Mouse (Mus musculus): ENCODE results near the gene Plk3. TPM values are rescaled to one million over a fixed set of nuclear protein-coding genes. Genes with fewer than 3 reads are reported as not detected.
A peak's percentile ranks its signal among the peaks of the same experiment; 100 is the strongest.

The Plk3 gene
- polyA plus RNA-seq, 1 experiment from 2014 or later, result 3.6 TPM

- Histone ChIP-seq H3K4me1 (replicated peaks) (no peaks in the 10 kb centered on the region), H3K9ac (no peak overlapping the region), H3K27me3 (replicated peaks) (no peaks in the 10 kb centered on the region), H3K9me3 (no peaks in the 10 kb centered on the region), H3K27ac (no peak overlapping the region), H3K4me2 (replicated peaks) (no peak overlapping the region), H3K4me3 (replicated peaks) (no peak overlapping the region), H3K36me3 (no peaks in the 10 kb centered on the region)
- WGBS, result 91% methylated on average over 25 of the region's 25 CpGs
- ATAC-seq, result no peak
Observed at GRCm38 (mm10) chr4:117109330-117109729, 24.4 kb downstream of the Plk3 start.

- Histone ChIP-seq H3K9ac (no peak overlapping the region), H3K9me3 (no peaks in the 10 kb centered on the region), H3K27me3 (replicated peaks) (no peaks in the 10 kb centered on the region), H3K4me1 (replicated peaks) (no peaks in the 10 kb centered on the region), H3K4me3 (replicated peaks) (no peak overlapping the region), H3K27ac (no peak overlapping the region), H3K4me2 (replicated peaks) (no peak overlapping the region), H3K36me3 (no peaks in the 10 kb centered on the region)
- WGBS, result 90% methylated on average over 6 of the region's 6 CpGs
- ATAC-seq, result no peak
Observed at GRCm38 (mm10) chr4:117108524-117108849, 25.3 kb downstream of the Plk3 start.

- H3K9me3 ChIP-seq, result no peaks in the 10 kb centered on the region
- H3K27ac ChIP-seq, result no peak overlapping the region
- ATAC-seq, result no peak
- no peak overlapping the region for H3K4me2 ChIP-seq (replicated peaks)
- no peak overlapping the region for H3K9ac ChIP-seq
- no peaks in the 10 kb centered on the region for H3K4me1 ChIP-seq (replicated peaks)
- no peaks in the 10 kb centered on the region for H3K36me3 ChIP-seq
- 89% methylated on average over 18 of the region's 18 CpGs for WGBS
- H3K4me3 ChIP-seq (replicated peaks), result no peak overlapping the region
- no peaks in the 10 kb centered on the region for H3K27me3 ChIP-seq (replicated peaks)
Observed at GRCm38 (mm10) chr4:117107813-117108523, 25.8 kb downstream of the Plk3 start.

GRCm38 (mm10) chr4:117105127-117105526 lies 28.6 kb downstream of the Plk3 start:
- no peaks in the 10 kb centered on the region for H3K4me1 ChIP-seq (replicated peaks)
- WGBS, result 74% methylated on average over 10 of the region's 10 CpGs

GRCm38 (mm10) chr4:117104672-117105071 lies 29.1 kb downstream of the Plk3 start:
- no peak for ATAC-seq
- no peak overlapping the region for H3K27ac ChIP-seq
- H3K9ac ChIP-seq, result no peak overlapping the region
- H3K4me3 ChIP-seq (replicated peaks), result no peak overlapping the region
- H3K36me3 ChIP-seq, result no peaks in the 10 kb centered on the region
- 77% methylated on average over 10 of the region's 10 CpGs for WGBS
- H3K4me2 ChIP-seq (replicated peaks), result no peak overlapping the region
- no peaks in the 10 kb centered on the region for H3K9me3 ChIP-seq
- H3K27me3 ChIP-seq (replicated peaks), result no peaks in the 10 kb centered on the region
- H3K4me1 ChIP-seq (replicated peaks), result no peaks in the 10 kb centered on the region

More at GRCm38 (mm10) chr4:117105127-117105526, 28.6 kb downstream of the Plk3 start:
- H3K4me3 ChIP-seq (replicated peaks), result no peak overlapping the region
- ATAC-seq, result no peak
- H3K36me3 ChIP-seq, result no peaks in the 10 kb centered on the region
- H3K27me3 ChIP-seq (replicated peaks), result no peaks in the 10 kb centered on the region
- no peak overlapping the region for H3K4me2 ChIP-seq (replicated peaks)
- H3K9ac ChIP-seq, result no peak overlapping the region
- H3K9me3 ChIP-seq, result no peaks in the 10 kb centered on the region
- no peak overlapping the region for H3K27ac ChIP-seq

GRCm38 (mm10) chr4:117101218-117101617 lies 32.5 kb downstream of the Plk3 start:
- Histone ChIP-seq H3K9ac (no peak overlapping the region), H3K9me3 (no peaks in the 10 kb centered on the region), H3K27ac (no peak overlapping the region), H3K36me3 (no peaks in the 10 kb centered on the region), H3K27me3 (replicated peaks) (no peaks in the 10 kb centered on the region), H3K4me1 (replicated peaks) (0 out of 2 replicates have a peak, but pooled peaks cover 4% of the 10 kb centered on the region), H3K4me2 (replicated peaks) (no peak overlapping the region), H3K4me3 (replicated peaks) (no peak overlapping the region)
- no peak for ATAC-seq
- 48% methylated on average over 7 of the region's 7 CpGs for WGBS

GRCm38 (mm10) chr4:117100036-117100435 lies 33.7 kb downstream of the Plk3 start:
- Histone ChIP-seq H3K4me1 (replicated peaks) (0 out of 2 replicates have a peak, but pooled peaks cover 7% of the 10 kb centered on the region), H3K36me3 (no peaks in the 10 kb centered on the region), H3K4me3 (replicated peaks) (no peak overlapping the region), H3K4me2 (replicated peaks) (no peak overlapping the region), H3K27me3 (replicated peaks) (no peaks in the 10 kb centered on the region; the same call in 1 of the 2 replicates), H3K9ac (no peak overlapping the region), H3K9me3 (no peaks in the 10 kb centered on the region), H3K27ac (no peak overlapping the region)
- 80% methylated on average over 4 of the region's 4 CpGs for WGBS
- ATAC-seq, result no peak

- Histone ChIP-seq H3K36me3 (no peaks in the 10 kb centered on the region), H3K4me1 (replicated peaks) (0 out of 2 replicates have a peak, but pooled peaks cover 7% of the 10 kb centered on the region), H3K9me3 (no peaks in the 10 kb centered on the region), H3K27me3 (replicated peaks) (no peaks in the 10 kb centered on the region; the same call in 1 of the 2 replicates), H3K4me2 (replicated peaks) (peak overlapping the region; percentile 84), H3K4me3 (replicated peaks) (no peak overlapping the region), H3K27ac (peak overlapping the region; percentile 69; the same call in 1 of the 2 replicates), H3K9ac (no peak overlapping the region)
- no peak for ATAC-seq
- 52% methylated on average over 2 of the region's 2 CpGs for WGBS
Observed at GRCm38 (mm10) chr4:117098764-117099036, 35.1 kb downstream of the Plk3 start.

GRCm38 (mm10) chr4:117097969-117098763 lies 35.6 kb downstream of the Plk3 start:
- Histone ChIP-seq H3K9ac (0 out of 2 replicates have a peak overlapping the region, but pooled peaks have one; percentile 1), H3K27me3 (replicated peaks) (no peaks in the 10 kb centered on the region; the same call in 1 of the 2 replicates), H3K36me3 (no peaks in the 10 kb centered on the region), H3K4me2 (replicated peaks) (peak overlapping the region; percentile 84), H3K4me3 (replicated peaks) (no peak overlapping the region), H3K9me3 (no peaks in the 10 kb centered on the region), H3K4me1 (replicated peaks) (0 out of 2 replicates have a peak, but pooled peaks cover 7% of the 10 kb centered on the region), H3K27ac (peak overlapping the region; percentile 69)
- WGBS, result 39% methylated on average over 8 of the region's 8 CpGs
- ATAC-seq, result peak; percentile 64

- no peaks in the 10 kb centered on the region; the same call in 1 of the 2 replicates for H3K27me3 ChIP-seq (replicated peaks)
- peak overlapping the region; percentile 55 for H3K9ac ChIP-seq
- 15% methylated on average over 5 of the region's 5 CpGs for WGBS
- no peak for ATAC-seq
- H3K36me3 ChIP-seq, result no peaks in the 10 kb centered on the region
- H3K4me1 ChIP-seq (replicated peaks), result 0 out of 2 replicates have a peak, but pooled peaks cover 7% of the 10 kb centered on the region
- peak overlapping the region; percentile 84 for H3K4me2 ChIP-seq (replicated peaks)
- peak overlapping the region; percentile 67 for H3K27ac ChIP-seq
- no peaks in the 10 kb centered on the region for H3K9me3 ChIP-seq
- H3K4me3 ChIP-seq (replicated peaks), result peak overlapping the region; percentile 51
Observed at GRCm38 (mm10) chr4:117096666-117097065, 37.1 kb downstream of the Plk3 start.

GRCm38 (mm10) chr4:117095551-117096452 lies 38.0 kb downstream of the Plk3 start, which contains the start of gene Ptch2:
Ptch2 (plus strand) TSS chr4:117096075.
- WGBS, result 2% methylated on average over 50 of the region's 50 CpGs
- Histone ChIP-seq H3K4me3 (replicated peaks) (peak within 1 kb of the TSS; percentile 51), H3K4me2 (replicated peaks) (peak within 1 kb of the TSS; percentile 84)

More at GRCm38 (mm10) chr4:117095551-117096452, 38.0 kb downstream of the Plk3 start, which contains the start of gene Ptch2:
- Histone ChIP-seq H3K9ac (peak within 1 kb of the TSS; percentile 55), H3K9me3 (no peaks in the 10 kb centered on the region), H3K36me3 (no peaks in the 10 kb centered on the region), H3K27me3 (replicated peaks) (no peaks in the 10 kb centered on the region; the same call in 1 of the 2 replicates), H3K4me1 (replicated peaks) (0 out of 2 replicates have a peak, but pooled peaks cover 7% of the 10 kb centered on the region), H3K27ac (peak within 1 kb of the TSS; percentile 67)
- peak; percentile 84 for ATAC-seq
